Mouse (Mus musculus) MEL (cell line): ENCODE measurements at regions not wholly inside any gene's neighbourhood (a gene's known extent, or its start where the extent isn't known, plus 50 kb on each side); places are given as distances from the start of the nearest gene placed in this dataset.

Experiments
- CTCF ChIP-seq, 3 experiments: IDR thresholded peaks in 2 of 3; conservative IDR thresholded peaks in 1 of 3; 2 replicates each; pipeline ENCODE4 v1.5.1; 2011 to 2012; ENCODE audit warnings: low read length in 3 of 3, low read depth in 2 of 3, mild to moderate bottlenecking in 2 of 3, improper control_type of control experiment in 1 of 3, inconsistent platforms in 1 of 3, mixed read lengths in 1 of 3, moderate library complexity in 1 of 3; ENCODE audit not compliant: control insufficient read depth in 1 of 3, insufficient read depth in 1 of 3, poor library complexity in 1 of 3, severe bottlenecking in 1 of 3
- MAFK ChIP-seq: IDR thresholded peaks from 2 replicates; pipeline ENCODE4 v1.6.1; 2011; ENCODE audit warnings: low read depth, mild to moderate bottlenecking, low read length, improper control_type of control experiment, borderline replicate concordance

- TF ChIP-seq MAFK (no peak), CTCF (IDR thresholded peaks at IDR 0.05 in 2 of 3, conservative IDR thresholded peaks at IDR 0.05 in 1 of 3; ENCODE audit: control insufficient read depth in 1 of 3, insufficient read depth in 1 of 3, low read depth in 2 of 3, low read length in 3 of 3, poor library complexity in 1 of 3, severe bottlenecking in 1 of 3) (no peak)
Observed at GRCm38 (mm10) chr8:109107762-109108161, 386.1 kb upstream of the Pmfbp1 start.
